Mouse (Mus musculus) NIH3T3 (cell line): ENCODE measurements around the gene Eif3l.

Source experiments
- DNase-seq: peaks from one replicate; pipeline ENCODE4 v3.0.0-alpha.2; 2012; ENCODE audit warnings: low read depth

Eif3l gene

GRCm38 (mm10) chr15:79093083-79093839, 18.3 kb downstream of the Eif3l start:
- DNase-seq = peak; percentile 79

- DNase-seq = no peak
Observed at GRCm38 (mm10) chr15:79095483-79095882, 20.5 kb downstream of the Eif3l start.

GRCm38 (mm10) chr15:79096556-79096955, 21.6 kb downstream of the Eif3l start:
- no peak for DNase-seq

GRCm38 (mm10) chr15:79097135-79097534, 22.2 kb downstream of the Eif3l start:
- no peak for DNase-seq

GRCm38 (mm10) chr15:79097611-79098025, 22.6 kb downstream of the Eif3l start:
- peak; percentile 47 for DNase-seq

GRCm38 (mm10) chr15:79098220-79098619, 23.2 kb downstream of the Eif3l start:
- DNase-seq = no peak

GRCm38 (mm10) chr15:79098868-79099267, 23.9 kb downstream of the Eif3l start:
- no peak for DNase-seq

GRCm38 (mm10) chr15:79099456-79099855, 24.5 kb downstream of the Eif3l start:
- no peak for DNase-seq

- peak; percentile 58 for DNase-seq
Observed at GRCm38 (mm10) chr15:79100391-79100790, 25.4 kb downstream of the Eif3l start.

- DNase-seq = no peak
Observed at GRCm38 (mm10) chr15:79101531-79101930, 26.6 kb downstream of the Eif3l start.

GRCm38 (mm10) chr15:79103264-79103663, 28.3 kb downstream of the Eif3l start:
- no peak for DNase-seq

GRCm38 (mm10) chr15:79105804-79106203, 30.8 kb downstream of the Eif3l start:
- no peak for DNase-seq

GRCm38 (mm10) chr15:79107966-79108365, 33.0 kb downstream of the Eif3l start:
- peak; percentile 90 for DNase-seq

GRCm38 (mm10) chr15:79108421-79109320, 33.7 kb downstream of the Eif3l start, which contains the start of gene Micall1:
Gene Micall1 (plus strand): TSS chr15:79108898.
- DNase-seq = peak; percentile 80

GRCm38 (mm10) chr15:79109321-79109934, 34.4 kb downstream of the Eif3l start:
- DNase-seq = peak; percentile 34

GRCm38 (mm10) chr15:79110031-79110430, 35.1 kb downstream of the Eif3l start:
- no peak for DNase-seq

GRCm38 (mm10) chr15:79110528-79110927, 35.5 kb downstream of the Eif3l start:
- peak; percentile 53 for DNase-seq

- DNase-seq = peak; percentile 60
Observed at GRCm38 (mm10) chr15:79111774-79112173, 36.8 kb downstream of the Eif3l start.

GRCm38 (mm10) chr15:79115276-79115675, 40.3 kb downstream of the Eif3l start:
- no peak for DNase-seq

- DNase-seq = no peak
Observed at GRCm38 (mm10) chr15:79119491-79119890, 44.5 kb downstream of the Eif3l start.

GRCm38 (mm10) chr15:79122119-79122518, 47.1 kb downstream of the Eif3l start:
- no peak for DNase-seq

GRCm38 (mm10) chr15:79122546-79122945, 47.6 kb downstream of the Eif3l start:
- no peak for DNase-seq
